Comparison of ENCODE assay signal across 8 mouse cellular contexts in the genomic region with DNA sequence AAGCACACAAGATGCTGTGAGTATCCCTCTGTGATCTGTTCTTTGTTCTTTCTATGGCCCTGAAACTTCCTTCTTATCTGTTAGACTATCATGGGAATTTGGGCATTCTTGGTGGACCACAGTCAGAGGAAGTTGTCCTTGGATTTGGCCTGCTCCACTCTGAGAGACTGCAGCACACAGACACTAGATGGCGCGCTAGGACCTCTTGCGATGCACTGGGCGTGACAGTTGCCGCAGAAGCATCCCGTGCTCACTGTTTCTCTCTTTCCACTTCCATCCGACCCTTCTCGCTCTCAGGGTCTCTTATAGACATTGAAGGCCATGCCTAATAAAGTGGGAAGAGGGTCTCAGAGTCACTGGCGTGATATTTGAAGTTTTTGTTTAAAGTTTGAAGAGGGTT. TPM values are rescaled to one million over a fixed set of nuclear protein-coding genes. Genes with fewer than 3 reads are reported as not detected.
DNase-seq lines count a peak whose midpoint lies in the region; ATAC-seq and TF ChIP-seq lines count a peak whose summit lies in the region.

No protein-coding gene starts in this region.

- H3K4me3 ChIP-seq in CH12.LX (replicated peaks in 1 of 3; ENCODE audit: low read depth in 2 of 3, low read length in 2 of 3, poor library complexity in 1 of 3): no peak overlapping the region
- no peak overlapping the region for H3K4me3 ChIP-seq in heart, embryonic 16.5 days (ENCODE audit: low read length)
- no peak overlapping the region for H3K4me3 ChIP-seq in lung, adult 2 months (replicated peaks; ENCODE audit: extremely low read depth, low read depth, low read length)

- in situ Hi-C loops in CH12.LX (cut with MboI; ENCODE audit: low pct_ligation_motif_present, low pct_unique_long_range_greater_than_20kb, low sequenced_read_pairs): loop anchor here (5.0 to 10.0 kb wide), 3 partner anchors 149 to 311 kb away; partner anchors contain the start of genes B9d1 and Slc47a2

- 2% methylated on average over 9 of the region's 9 CpGs for WGBS in heart, embryonic 16.5 days
- WGBS in lung, adult 2 months: 3% methylated on average over 9 of the region's 9 CpGs

- no peak for TF ChIP-seq EP300 in CH12.LX (IDR thresholded peaks at IDR 0.05; ENCODE audit: low read length)

- H3K4me1 ChIP-seq in CH12.LX (ENCODE audit: control insufficient read depth in 1 of 2, insufficient read depth in 2 of 2): peaks cover 0 to 3% of the 10 kb centered on the region in 2 experiments; a peak in 2 of 4 replicates
- no peaks in the 10 kb centered on the region for H3K4me1 ChIP-seq in heart, embryonic 16.5 days (ENCODE audit: control insufficient read depth, insufficient read depth, low read length)
- H3K4me1 ChIP-seq in lung, adult 2 months (ENCODE audit: control insufficient read depth, insufficient read depth, low read length): no peaks in the 10 kb centered on the region; the same call in 1 of the 2 replicates

- TF ChIP-seq RAD21 in CH12.LX (IDR thresholded peaks at IDR 0.05; ENCODE audit: low read depth, low read length): no peak; the same call in none of the 2 replicates

- H3K9ac ChIP-seq in CH12.LX (ENCODE audit: insufficient read depth, low read depth): no peak overlapping the region
- no peak overlapping the region for H3K9ac ChIP-seq in heart, embryonic 16.5 days (ENCODE audit: low read length)

- H3K9me3 ChIP-seq in CH12.LX (replicated peaks; ENCODE audit: low read length): no peaks in the 10 kb centered on the region
- H3K9me3 ChIP-seq in heart, embryonic 16.5 days (replicated peaks; ENCODE audit: control insufficient read depth, low read length): no peaks in the 10 kb centered on the region

- dilution Hi-C loops in CH12.LX (cut with MboI; ENCODE audit: extremely low pct_ligation_motif_present, extremely low pct_unique_long_range_greater_than_20kb, low sequenced_read_pairs): no loop called here

- ATAC-seq in heart, embryonic 16.5 days (replicated peaks; ENCODE audit: extremely low read depth, insufficient read depth, low FRiP score): peak; percentile 70; the same call in 1 of the 2 replicates

- peak; percentile 85 for DNase-seq in CH12.LX (ENCODE audit: extremely low read depth)
- DNase-seq in adrenal gland, adult 8-10 months: peak; percentile 57
- peak; percentile 89 for DNase-seq in embryo, embryonic 11 days
- peak; percentile 72 to 93 for DNase-seq in kidney, postnatal 36 days
- peak; percentile 84 for DNase-seq in lung, adult 2 months
- peak; percentile 81 for DNase-seq in retina, postnatal 1 day
- DNase-seq in thymus, postnatal 4 days: peak; percentile 92

- TF ChIP-seq CTCF in CH12.LX (conservative IDR thresholded peaks at IDR 0.05 in 1 of 2, IDR thresholded peaks at IDR 0.05 in 1 of 2; ENCODE audit: low read depth in 2 of 2, low read length in 2 of 2): peak; percentile 92 to 99
- TF ChIP-seq CTCF in lung, adult 2 months (IDR thresholded peaks at IDR 0.05; ENCODE audit: insufficient read depth, low read length): peak; percentile 100

- no peak for TF ChIP-seq POLR2A in CH12.LX (IDR thresholded peaks at IDR 0.05; ENCODE audit: low read depth, low read length)
- no peak for TF ChIP-seq POLR2A in lung, adult 2 months (IDR thresholded peaks at IDR 0.05; ENCODE audit: borderline replicate concordance, extremely low read depth, low read depth, low read length)

- H3K36me3 ChIP-seq in CH12.LX (replicated peaks in 1 of 2; ENCODE audit: control insufficient read depth in 1 of 2, insufficient read depth in 1 of 2, low read length in 1 of 2): no peaks in the 10 kb centered on the region
- H3K36me3 ChIP-seq in heart, embryonic 16.5 days (ENCODE audit: control insufficient read depth, insufficient read depth): no peaks in the 10 kb centered on the region

- H3K27me3 ChIP-seq in CH12.LX (replicated peaks): peaks cover 14% of the 10 kb centered on the region
- peaks cover 3% of the 10 kb centered on the region for H3K27me3 ChIP-seq in heart, embryonic 16.5 days (ENCODE audit: control insufficient read depth, insufficient read depth, low read length)

- no peaks in the 10 kb centered on the region for H3K79me2 ChIP-seq in CH12.LX (replicated peaks; ENCODE audit: control insufficient read depth, extremely low read depth, insufficient read depth, poor library complexity, severe bottlenecking)

- H3K27ac ChIP-seq in CH12.LX (ENCODE audit: insufficient read depth, low read depth): no peak overlapping the region
- H3K27ac ChIP-seq in heart, embryonic 16.5 days (ENCODE audit: low read length): no peak overlapping the region

- H3K4me2 ChIP-seq in CH12.LX (ENCODE audit: insufficient read depth, low read depth, poor library complexity, severe bottlenecking): no peak overlapping the region
- no peak overlapping the region for H3K4me2 ChIP-seq in heart, embryonic 16.5 days (ENCODE audit: low read depth, low read length)

TF ChIP-seq in CH12.LX, 34 proteins besides CTCF, POLR2A, EP300 and RAD21:
- 0 out of 2 replicates have a peak, but pooled peaks have one; percentile 27 for TF ChIP-seq SIN3A (IDR thresholded peaks at IDR 0.05; ENCODE audit: low read length)
- TF ChIP-seq JUND (conservative IDR thresholded peaks at IDR 0.05; ENCODE audit: low read depth, low read length): no peak
- TF ChIP-seq ETS1 (conservative IDR thresholded peaks at IDR 0.05; ENCODE audit: low read depth, low read length): no peak
- TF ChIP-seq MAZ (IDR thresholded peaks at IDR 0.05; ENCODE audit: low read depth, low read length): no peak
- 0 out of 2 replicates have a peak, but pooled peaks have one; percentile 41 for TF ChIP-seq ELF1 (IDR thresholded peaks at IDR 0.05; ENCODE audit: low read depth, low read length)
- peak; percentile 52; the same call in 1 of the 2 replicates for TF ChIP-seq E2F4 (IDR thresholded peaks at IDR 0.05; ENCODE audit: insufficient replicate concordance, low read depth, low read length)
- TF ChIP-seq USF2 (conservative IDR thresholded peaks at IDR 0.05; ENCODE audit: low read depth, low read length): no peak
- no peak for TF ChIP-seq JUN (IDR thresholded peaks at IDR 0.05; ENCODE audit: insufficient read depth, low read depth, low read length)
- no peak for TF ChIP-seq MXI1 (IDR thresholded peaks at IDR 0.05; ENCODE audit: low read depth, low read length)
- TF ChIP-seq HCFC1 (IDR thresholded peaks at IDR 0.05; ENCODE audit: low read depth, low read length): no peak; the same call in 1 of the 2 replicates
- TF ChIP-seq GABPA (IDR thresholded peaks at IDR 0.05; ENCODE audit: insufficient replicate concordance, low read depth, low read length): no peak
- no peak for TF ChIP-seq UBTF (IDR thresholded peaks at IDR 0.05; ENCODE audit: low read depth, low read length)
- no peak for TF ChIP-seq ZMIZ1 (IDR thresholded peaks at IDR 0.05; ENCODE audit: low read depth, low read length)
- TF ChIP-seq ZC3H11A (IDR thresholded peaks at IDR 0.05; ENCODE audit: low read depth, low read length): peak; percentile 83
- TF ChIP-seq KAT2A (IDR thresholded peaks at IDR 0.05; ENCODE audit: insufficient replicate concordance, low read length): no peak
- peak; percentile 57 for TF ChIP-seq IRF4 (IDR thresholded peaks at IDR 0.05; ENCODE audit: low read depth, low read length)
- TF ChIP-seq BHLHE40 (IDR thresholded peaks at IDR 0.05; ENCODE audit: low read depth, low read length): peak; percentile 82
- peak; percentile 42; the same call in 1 of the 2 replicates for TF ChIP-seq NRF1 (IDR thresholded peaks at IDR 0.05; ENCODE audit: low read depth, low read length)
- TF ChIP-seq POLR2AphosphoS2 (IDR thresholded peaks at IDR 0.05; ENCODE audit: low read depth, low read length): no peak
- TF ChIP-seq ZKSCAN1 (IDR thresholded peaks at IDR 0.05; ENCODE audit: borderline replicate concordance, low read depth, low read length): no peak
- no peak for TF ChIP-seq MAFK (IDR thresholded peaks at IDR 0.05; ENCODE audit: insufficient replicate concordance, low read length)
- TF ChIP-seq TBP (conservative IDR thresholded peaks at IDR 0.05; ENCODE audit: low read depth, low read length): no peak
- TF ChIP-seq USF1 (IDR thresholded peaks at IDR 0.05; ENCODE audit: low read depth, low read length): no peak; the same call in 1 of the 2 replicates
- no peak for TF ChIP-seq TCF12 (IDR thresholded peaks at IDR 0.05; ENCODE audit: low read depth, low read length)
- TF ChIP-seq CHD2 (IDR thresholded peaks at IDR 0.05; ENCODE audit: low read length): no peak
- TF ChIP-seq MYC (IDR thresholded peaks at IDR 0.05; ENCODE audit: low read depth, low read length): 0 out of 2 replicates have a peak, but pooled peaks have one; percentile 62
- TF ChIP-seq CHD1 (IDR thresholded peaks at IDR 0.05; ENCODE audit: low read depth, low read length): no peak
- TF ChIP-seq ZNF384 (IDR thresholded peaks at IDR 0.05; ENCODE audit: low read depth, low read length): no peak
- no peak; the same call in 1 of the 2 replicates for TF ChIP-seq NELFE (IDR thresholded peaks at IDR 0.05; ENCODE audit: low read depth, low read length)
- TF ChIP-seq SMC3 (IDR thresholded peaks at IDR 0.05; ENCODE audit: low read depth, low read length): peak; percentile 97
- TF ChIP-seq MAX (IDR thresholded peaks at IDR 0.05; ENCODE audit: low read length): no peak
- TF ChIP-seq RCOR1 (conservative IDR thresholded peaks at IDR 0.05; ENCODE audit: low read depth, low read length): no peak
- peak; percentile 50; the same call in 1 of the 2 replicates for TF ChIP-seq MEF2A (IDR thresholded peaks at IDR 0.05; ENCODE audit: borderline replicate concordance, low read depth, low read length)
- no peak for TF ChIP-seq PAX5 (IDR thresholded peaks at IDR 0.05; ENCODE audit: low read length)

RNA-seq across cellular contexts. Expression of gene Aldh3a1, which starts 13.9 kb away (rescaled TPM):
- 0.25 and 0.29 TPM in 2 replicates for total RNA-seq in CH12.LX (2012; rRNA removed)
- 0.12 TPM in 1 of 2 replicates, not detected in the other for total RNA-seq in CH12.LX (2014; rRNA removed)
- 0.13 TPM in 1 of 2 replicates, not detected in the other for polyA plus RNA-seq in CH12.LX (2012; ENCODE audit: insufficient read length, low read depth)
- under 1 TPM in 2 of 4 experiments, not detected in 2; 0.28 to 0.46 TPM for total RNA-seq in adrenal gland, adult 8-10 months (2022)
- 0.39 TPM in 2 replicates for polyA plus RNA-seq in heart, embryonic 16.5 days (2015; fragmentation: Nextera tagmentation; extraction: Ambion mirVana)
- 13.4 and 130 TPM in 2 replicates for polyA plus RNA-seq in lung, adult 2 months (2012; rRNA removed)

RNA-seq across cellular contexts. Expression of gene Usp22, which starts 18.5 kb away (rescaled TPM):
- total RNA-seq in CH12.LX (2012; rRNA removed) (56.7 and 65.3 TPM in 2 replicates), CH12.LX (2014; rRNA removed) (51.9 and 54.7 TPM in 2 replicates)
- 38.9 and 48.1 TPM in 2 replicates for polyA plus RNA-seq in CH12.LX (2012; ENCODE audit: insufficient read length, low read depth)
- total RNA-seq in adrenal gland, adult 8-10 months (2022): 10 to 100 TPM; 81.5 to 98.0 (median 85.4) TPM
- polyA plus RNA-seq in heart, embryonic 16.5 days (2015; fragmentation: Nextera tagmentation; extraction: Ambion mirVana): 63.3 and 69.9 TPM in 2 replicates
- 37.6 and 43.6 TPM in 2 replicates for polyA plus RNA-seq in lung, adult 2 months (2012; rRNA removed)

Comparison
In these comparisons a context has a peak if more than half of its experiments do, and no peak if none do; other contexts are left out.
1. RNA of gene Aldh3a1, which starts 13.9 kb away (polyA plus RNA-seq): 13.4 to 130 TPM in lung, adult 2 months; 0.39 TPM in heart, embryonic 16.5 days and 0.13 TPM in CH12.LX; every median in the first group is over 10 times any median in the second.
2. Peak in every context shown above with its lines, with median percentiles within 50 percentile points of each other: DNase-seq.